Mouse (Mus musculus): ENCODE measurements at regions not wholly inside any gene's neighbourhood (a gene's known extent, or its start where the extent isn't known, plus 50 kb on each side); places are given as distances from the start of the nearest gene placed in this dataset.

GRCm38 (mm10) chr3:70097813-70098212 is 90.4 kb downstream of the Otol1 start:
- no peak for DNase-seq

- no peak for DNase-seq
These were observed 94.7 kb downstream of the Otol1 start for GRCm38 (mm10) chr3:70102091-70102490.

- DNase-seq = no peak
These were observed 95.3 kb downstream of the Otol1 start for GRCm38 (mm10) chr3:70102593-70103213.

- peak; percentile 71 for DNase-seq
These were observed 96.8 kb downstream of the Otol1 start for GRCm38 (mm10) chr3:70103983-70104827.

GRCm38 (mm10) chr3:70104828-70105399 is 97.5 kb downstream of the Otol1 start:
- peak; percentile 54 for DNase-seq

GRCm38 (mm10) chr3:70105561-70105960 is 98.1 kb downstream of the Otol1 start:
- DNase-seq = no peak

GRCm38 (mm10) chr3:70106141-70106540 is 98.7 kb downstream of the Otol1 start:
- DNase-seq = no peak

GRCm38 (mm10) chr3:70126212-70126611 is 118.8 kb downstream of the Otol1 start:
- no peak for DNase-seq

GRCm38 (mm10) chr3:70130241-70131029 is 123.0 kb downstream of the Otol1 start:
- DNase-seq = no peak

GRCm38 (mm10) chr3:70134963-70135362 is 127.5 kb downstream of the Otol1 start:
- no peak for DNase-seq

- DNase-seq = no peak
These were observed 131.1 kb downstream of the Otol1 start for GRCm38 (mm10) chr3:70138488-70138887.

GRCm38 (mm10) chr3:70138926-70139325 is 131.5 kb downstream of the Otol1 start:
- no peak for DNase-seq

GRCm38 (mm10) chr3:70145728-70146127 is 138.3 kb downstream of the Otol1 start:
- DNase-seq = no peak

GRCm38 (mm10) chr3:70151156-70151555 is 143.7 kb downstream of the Otol1 start:
- DNase-seq = no peak

- no peak for DNase-seq
These were observed 152.6 kb downstream of the Otol1 start for GRCm38 (mm10) chr3:70160043-70160442.

GRCm38 (mm10) chr3:70171667-70172066 is 164.3 kb downstream of the Otol1 start:
- DNase-seq = no peak

- no peak for DNase-seq
These were observed 169.0 kb downstream of the Otol1 start for GRCm38 (mm10) chr3:70176391-70176790.

GRCm38 (mm10) chr3:70181611-70182010 is 174.2 kb downstream of the Otol1 start:
- DNase-seq = no peak

GRCm38 (mm10) chr3:70190741-70191140 is 183.3 kb downstream of the Otol1 start:
- DNase-seq = no peak

GRCm38 (mm10) chr3:70196671-70197070 is 189.3 kb downstream of the Otol1 start:
- DNase-seq = no peak

- no peak for DNase-seq
These were observed 191.5 kb downstream of the Otol1 start for GRCm38 (mm10) chr3:70198890-70199289.

GRCm38 (mm10) chr3:70201334-70201943 is 194.0 kb downstream of the Otol1 start:
- no peak for DNase-seq

GRCm38 (mm10) chr3:70215195-70215594 is 207.8 kb downstream of the Otol1 start:
- no peak for DNase-seq
